Mouse (Mus musculus): ENCODE data around the gene Gm10490. TPM values are rescaled to one million over a fixed set of nuclear protein-coding genes. Genes with fewer than 3 reads are reported as not detected.

Gm10490 gene
- total and polyA plus RNA-seq, 3 experiments: not detected

- TF ChIP-seq SMC3 (IDR thresholded peaks at IDR 0.05; ENCODE audit: low read depth, low read length) (peak; percentile 7; the same call in 1 of the 2 replicates), TCF12 (IDR thresholded peaks at IDR 0.05; ENCODE audit: low read depth, low read length) (peak; percentile 94; the same call in 1 of the 2 replicates), ZKSCAN1 (IDR thresholded peaks at IDR 0.05; ENCODE audit: borderline replicate concordance, low read depth, low read length) (no peak)
Observed at GRCm38 (mm10) chrX:7865343-7865742, 44.0 kb upstream of the Gm10490 start (continued).

DNA sequence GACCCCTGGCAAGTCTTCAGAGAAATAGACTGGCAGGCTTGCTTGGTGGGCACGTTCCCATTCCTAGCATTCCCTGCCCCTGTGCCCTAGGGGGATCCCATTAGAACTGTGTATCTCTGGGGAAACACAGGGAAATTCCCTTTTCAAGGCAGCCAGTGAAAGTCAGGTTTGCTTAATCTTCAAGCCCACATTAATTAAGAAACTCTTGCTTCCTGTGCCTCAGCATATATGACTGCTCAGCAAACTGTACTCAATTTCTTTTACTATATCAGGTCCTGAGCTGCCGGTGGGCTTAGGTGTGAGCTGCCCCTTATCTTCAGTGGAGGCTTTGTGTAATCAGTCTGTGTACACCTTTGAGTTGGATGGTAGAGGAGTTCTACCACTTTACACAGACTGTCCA is 43.6 kb upstream of the Gm10490 start:
- DNase-seq (ENCODE audit: extremely low read depth): no peak
- H3K4me1 ChIP-seq (ENCODE audit: control insufficient read depth in 1 of 2, insufficient read depth in 2 of 2): peaks cover 13 to 66% of the 10 kb centered on the region in 2 experiments
- TF ChIP-seq TBP (conservative IDR thresholded peaks at IDR 0.05; ENCODE audit: low read depth, low read length) (0 out of 2 replicates have a peak, but pooled peaks have one; percentile 16), PAX5 (IDR thresholded peaks at IDR 0.05; ENCODE audit: low read length) (no peak), IRF4 (IDR thresholded peaks at IDR 0.05; ENCODE audit: low read depth, low read length) (no peak), TCF12 (IDR thresholded peaks at IDR 0.05; ENCODE audit: low read depth, low read length) (no peak)
- H3K4me2 ChIP-seq (ENCODE audit: insufficient read depth, low read depth, poor library complexity, severe bottlenecking): peak overlapping the region; percentile 80
- H3K79me2 ChIP-seq (replicated peaks; ENCODE audit: control insufficient read depth, extremely low read depth, insufficient read depth, poor library complexity, severe bottlenecking): peaks cover 22% of the 10 kb centered on the region
- H3K27me3 ChIP-seq (replicated peaks): no peaks in the 10 kb centered on the region
- dilution Hi-C loops (cut with MboI; ENCODE audit: extremely low pct_ligation_motif_present, extremely low pct_unique_long_range_greater_than_20kb, low sequenced_read_pairs) (no loop called here), in situ Hi-C loops (cut with MboI; ENCODE audit: low pct_ligation_motif_present, low pct_unique_long_range_greater_than_20kb, low sequenced_read_pairs) (no loop called here)
- H3K4me3 ChIP-seq (replicated peaks in 1 of 3; ENCODE audit: low read depth in 2 of 3, low read length in 2 of 3, poor library complexity in 1 of 3): no peak overlapping the region
- no peaks in the 10 kb centered on the region for H3K9me3 ChIP-seq (replicated peaks; ENCODE audit: low read length)
- peak overlapping the region; percentile 23; the same call in 1 of the 2 replicates for H3K9ac ChIP-seq (ENCODE audit: insufficient read depth, low read depth)
- H3K36me3 ChIP-seq (replicated peaks in 1 of 2; ENCODE audit: control insufficient read depth in 1 of 2, insufficient read depth in 1 of 2, low read length in 1 of 2): peaks cover 6 to 9% of the 10 kb centered on the region in 2 experiments
- H3K27ac ChIP-seq (ENCODE audit: insufficient read depth, low read depth): peak overlapping the region; percentile 98

DNA sequence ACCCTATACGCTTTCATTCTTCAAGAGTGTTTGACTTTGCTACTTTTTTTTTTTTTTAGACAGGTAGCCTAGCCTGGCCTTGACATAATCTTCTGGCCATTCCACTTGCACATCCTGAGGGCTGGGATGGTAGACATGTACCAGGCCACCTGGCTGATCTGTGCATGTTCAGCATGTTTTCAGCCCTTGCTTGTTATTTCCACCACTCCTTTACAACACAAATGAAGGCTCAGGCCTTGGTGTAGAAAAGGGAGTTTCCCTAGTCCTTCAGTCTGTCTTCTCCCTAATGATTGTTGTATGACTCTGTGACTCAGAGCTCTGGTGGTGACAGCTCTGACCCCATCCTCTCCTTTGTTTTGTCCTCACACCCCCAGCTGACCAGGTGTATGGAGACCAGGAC is 42.2 kb upstream of the Gm10490 start:
- Histone ChIP-seq H3K4me2 (ENCODE audit: insufficient read depth, low read depth, poor library complexity, severe bottlenecking) (peak overlapping the region; percentile 87), H3K79me2 (replicated peaks; ENCODE audit: control insufficient read depth, extremely low read depth, insufficient read depth, poor library complexity, severe bottlenecking) (peaks cover 17% of the 10 kb centered on the region), H3K27ac (ENCODE audit: insufficient read depth, low read depth) (peak overlapping the region; percentile 98), H3K9ac (ENCODE audit: insufficient read depth, low read depth) (peak overlapping the region; percentile 60; the same call in 1 of the 2 replicates), H3K4me1 (ENCODE audit: control insufficient read depth in 1 of 2, insufficient read depth in 2 of 2) (peaks cover 7 to 55% of the 10 kb centered on the region in 2 experiments), H3K4me3 (replicated peaks in 1 of 3; ENCODE audit: low read depth in 2 of 3, low read length in 2 of 3, poor library complexity in 1 of 3) (peak overlapping the region; percentile 35 to 45 (median 43)), H3K9me3 (replicated peaks; ENCODE audit: low read length) (no peaks in the 10 kb centered on the region), H3K27me3 (replicated peaks) (no peaks in the 10 kb centered on the region), H3K36me3 (replicated peaks in 1 of 2; ENCODE audit: control insufficient read depth in 1 of 2, insufficient read depth in 1 of 2, low read length in 1 of 2) (peaks cover 13 to 20% of the 10 kb centered on the region in 2 experiments)
- TF ChIP-seq CHD1 (IDR thresholded peaks at IDR 0.05; ENCODE audit: low read depth, low read length): 0 out of 2 replicates have a peak, but pooled peaks have one; percentile 27
- no peak for TF ChIP-seq JUN (IDR thresholded peaks at IDR 0.05; ENCODE audit: insufficient read depth, low read depth, low read length)
- peak; percentile 70; the same call in 1 of the 2 replicates for TF ChIP-seq SIN3A (IDR thresholded peaks at IDR 0.05; ENCODE audit: low read length)
- TF ChIP-seq EP300 (IDR thresholded peaks at IDR 0.05; ENCODE audit: low read length): peak; percentile 39
- TF ChIP-seq TCF12 (IDR thresholded peaks at IDR 0.05; ENCODE audit: low read depth, low read length): peak; percentile 50; the same call in 1 of the 2 replicates
- TF ChIP-seq MXI1 (IDR thresholded peaks at IDR 0.05; ENCODE audit: low read depth, low read length): peak; percentile 63; the same call in 1 of the 2 replicates
- peak; percentile 66 for TF ChIP-seq ETS1 (conservative IDR thresholded peaks at IDR 0.05; ENCODE audit: low read depth, low read length)
- TF ChIP-seq ZMIZ1 (IDR thresholded peaks at IDR 0.05; ENCODE audit: low read depth, low read length): no peak
- DNase-seq (ENCODE audit: extremely low read depth): no peak
- in situ Hi-C loops (cut with MboI; ENCODE audit: low pct_ligation_motif_present, low pct_unique_long_range_greater_than_20kb, low sequenced_read_pairs): no loop called here
- dilution Hi-C loops (cut with MboI; ENCODE audit: extremely low pct_ligation_motif_present, extremely low pct_unique_long_range_greater_than_20kb, low sequenced_read_pairs): no loop called here

Data from CH12.LX (cell line).